Mouse (Mus musculus) layer of hippocampus, postnatal 25 days (tissue): ENCODE data around the gene Sesn2. TPM values are rescaled to one million over a fixed set of nuclear protein-coding genes. Genes with fewer than 3 reads are reported as not detected.

ENCODE experiments used
- DNase-seq, 2 experiments: peaks; one replicate each; pipeline ENCODE4 v3.0.0; 2022; ENCODE audit warnings: mixed read lengths in 2 of 2, low spot score in 1 of 2; ENCODE audit errors: extremely low spot score in 1 of 2
- total RNA-seq, 2 experiments: library from RNA; stranded (reverse); gene quantifications; 2 replicates each; pipeline ENCODE4 v1.2.3; 2021

Gene Sesn2
- total RNA-seq, 2 experiments from 2014 or later, result 13.2 to 13.3 TPM

DNA sequence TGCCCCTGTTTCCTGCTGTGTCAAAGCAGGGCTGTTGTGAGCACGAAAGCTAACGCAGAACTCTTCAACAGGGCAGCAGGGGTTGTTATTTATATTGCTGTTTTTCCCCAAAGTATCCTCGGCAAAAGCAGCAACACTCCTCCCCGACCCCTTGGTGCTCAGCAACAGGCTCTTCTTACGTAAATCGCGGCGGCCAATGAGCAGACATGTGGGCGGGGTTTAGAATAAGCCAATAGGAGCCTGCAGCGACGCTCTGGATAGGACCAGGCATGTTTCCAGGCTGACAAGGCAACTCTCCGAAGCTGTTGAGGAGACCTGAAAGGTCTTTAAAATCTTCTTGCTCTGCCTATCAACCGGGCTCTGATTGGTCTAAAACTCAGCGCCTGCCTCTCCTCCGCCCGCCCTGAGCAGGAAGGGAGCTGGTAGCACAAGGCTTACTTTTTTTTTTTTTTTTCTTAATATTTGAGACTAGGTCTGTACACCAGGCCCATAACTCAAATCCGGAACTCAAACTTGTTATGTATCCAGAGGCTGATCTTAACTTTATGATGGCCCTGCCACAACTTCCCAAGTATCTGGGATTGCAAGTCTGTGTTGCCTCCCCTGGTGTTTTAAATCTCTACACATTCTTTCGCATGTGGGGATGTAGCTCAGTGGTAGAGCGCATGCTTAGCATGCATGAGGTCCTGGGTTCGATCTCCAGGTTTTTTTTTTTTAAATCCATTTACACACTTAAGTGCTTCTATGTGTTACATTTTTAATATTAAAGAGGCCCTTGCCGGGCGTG lies 5.3 kb upstream of the Sesn2 start:
- DNase-seq, result peak; percentile 56 to 75

DNA sequence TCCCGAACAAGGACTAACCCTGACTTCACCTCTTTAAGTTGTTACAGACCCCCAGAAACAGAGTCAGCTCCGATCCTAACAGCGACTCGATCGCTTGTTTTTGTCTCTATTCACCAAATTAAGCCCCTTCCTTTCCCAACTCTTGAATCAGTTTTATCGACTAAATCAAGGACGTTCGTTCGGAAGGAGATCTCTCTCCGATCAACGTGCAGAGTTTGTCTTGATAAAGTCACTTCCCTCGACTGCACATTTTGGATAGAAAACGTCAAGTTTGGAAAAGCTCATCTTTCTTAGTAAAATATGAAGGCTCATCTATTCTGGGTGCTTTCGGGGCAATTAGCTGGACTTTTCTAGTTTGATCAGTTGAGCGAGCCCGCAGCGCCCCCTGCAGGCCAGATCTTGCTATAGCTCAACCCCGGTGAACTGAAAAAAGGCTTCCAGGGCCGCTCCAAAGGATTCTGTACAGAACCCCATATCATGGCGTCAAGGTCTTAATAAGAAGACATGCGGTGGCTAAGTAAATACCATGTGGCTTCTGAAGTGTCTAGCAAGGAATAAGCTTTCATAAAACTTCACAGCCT lies 4.3 kb upstream of the Sesn2 start:
- peak; percentile 75 to 94 for DNase-seq

DNA sequence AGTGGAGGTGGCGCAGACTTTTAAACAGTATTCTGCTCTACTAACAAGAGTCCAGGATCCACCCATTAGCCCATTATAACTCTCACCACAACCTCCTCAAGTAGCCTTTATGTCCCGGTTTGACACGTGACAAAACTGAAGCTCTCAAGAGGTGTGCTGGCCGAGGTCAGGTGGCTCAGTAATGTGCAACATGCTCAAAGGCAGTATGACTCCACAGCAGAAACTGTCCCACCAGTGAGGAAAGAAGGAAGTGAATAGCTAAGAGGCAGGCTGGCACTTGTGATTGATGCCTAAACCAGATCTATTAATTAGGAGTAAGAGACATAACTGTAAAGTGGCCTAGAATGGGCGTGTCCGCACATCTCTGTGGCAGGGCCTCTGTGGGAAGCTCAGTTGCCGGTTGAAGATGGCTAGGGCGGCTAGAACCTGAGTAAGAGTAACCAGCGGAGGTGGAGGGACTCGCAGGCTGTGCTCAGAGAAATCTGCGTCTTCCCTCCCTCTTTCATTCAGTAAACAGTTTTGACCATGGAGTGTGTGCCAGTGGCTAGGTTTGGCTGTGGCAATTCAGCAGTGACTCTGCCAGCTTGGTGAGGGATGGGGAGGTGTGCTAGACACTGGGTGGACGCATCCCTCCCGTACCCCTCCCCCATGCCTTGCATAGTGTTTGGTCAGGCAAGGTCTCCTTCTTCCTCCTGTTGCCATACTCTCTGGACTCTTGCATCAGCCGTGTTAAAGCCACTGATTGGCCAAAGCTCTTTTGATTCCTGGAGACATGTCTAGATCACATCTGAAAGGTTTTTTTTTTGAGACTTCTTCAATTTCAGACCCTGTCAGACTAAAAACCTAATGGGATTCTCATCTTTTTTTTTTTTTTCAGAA lies 3.3 kb upstream of the Sesn2 start:
- no peak for DNase-seq

DNA sequence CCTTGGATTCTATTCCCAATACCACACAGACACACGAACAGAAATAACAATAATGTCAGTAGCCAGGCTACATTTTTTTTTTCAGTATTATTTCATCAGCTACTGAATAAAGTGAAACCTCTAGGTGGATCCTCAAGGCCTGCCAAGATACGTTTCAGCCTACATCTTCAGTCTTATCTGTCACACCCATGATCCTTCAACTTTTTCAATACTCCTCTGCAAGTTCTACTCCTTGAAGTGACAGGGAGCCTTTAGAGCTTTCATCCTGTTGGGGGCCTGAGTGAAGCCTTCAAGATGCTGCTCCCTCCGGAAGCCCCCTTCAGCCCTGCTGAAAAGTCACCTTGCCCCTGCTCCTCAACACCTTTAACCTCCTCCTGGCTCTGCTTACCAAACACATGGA lies 1.8 kb upstream of the Sesn2 start:
- no peak for DNase-seq

DNA sequence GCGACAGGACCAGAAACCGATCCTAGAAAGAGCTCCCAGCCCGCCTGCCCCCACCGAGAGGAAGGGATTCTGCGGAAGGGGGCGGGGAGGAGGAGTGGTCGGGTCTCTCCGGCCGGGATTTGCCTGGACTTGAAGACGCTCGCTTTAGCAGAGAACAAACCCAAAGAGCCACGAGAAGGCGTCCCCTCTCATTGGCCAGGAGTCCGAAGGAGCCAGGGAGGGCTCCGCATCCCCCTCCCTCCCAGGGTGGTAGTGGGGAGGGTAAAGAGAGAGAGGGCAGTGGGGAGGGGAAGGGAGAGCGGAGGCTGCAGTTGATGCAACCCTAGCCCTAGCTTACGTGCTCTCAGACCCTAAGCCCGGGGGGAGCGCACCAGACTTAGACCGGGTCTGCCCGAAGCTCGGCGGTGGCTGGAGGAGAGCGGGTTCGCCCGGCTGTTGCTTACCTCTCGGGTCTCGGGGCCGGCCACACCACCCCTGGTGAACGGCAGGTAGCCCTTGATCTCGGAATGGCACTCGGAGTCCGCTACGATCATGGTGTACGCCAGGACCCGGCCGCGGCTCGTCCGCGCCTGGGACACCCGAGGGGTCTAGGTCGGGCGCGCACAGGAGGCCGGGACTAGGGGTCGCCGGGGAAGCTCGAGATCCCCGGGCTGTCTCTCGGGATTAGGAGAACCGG lies 542 bp downstream of the Sesn2 start:
- DNase-seq, result peak in 1 of 2 experiments; percentile 44

DNA sequence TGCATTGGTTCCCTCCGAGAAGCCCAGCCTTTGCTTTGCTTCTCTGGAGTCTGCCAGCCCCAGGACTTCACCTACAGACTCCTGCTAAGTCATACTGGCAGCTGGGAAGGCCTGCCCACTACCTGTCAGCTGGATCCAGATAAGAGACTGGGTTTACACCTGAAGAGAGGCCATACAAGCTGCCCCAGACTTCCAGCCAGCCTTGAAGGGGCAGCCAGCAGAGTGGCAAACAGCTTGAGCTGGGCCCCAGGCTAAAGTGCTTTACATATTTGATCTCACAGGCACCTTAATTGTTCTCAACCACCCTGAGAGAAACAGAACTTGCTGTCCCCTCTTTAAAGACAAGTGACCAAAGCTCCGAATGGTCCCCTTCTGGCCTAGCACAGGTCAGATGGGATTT lies 3.1 kb downstream of the Sesn2 start:
- DNase-seq, result no peak

DNA sequence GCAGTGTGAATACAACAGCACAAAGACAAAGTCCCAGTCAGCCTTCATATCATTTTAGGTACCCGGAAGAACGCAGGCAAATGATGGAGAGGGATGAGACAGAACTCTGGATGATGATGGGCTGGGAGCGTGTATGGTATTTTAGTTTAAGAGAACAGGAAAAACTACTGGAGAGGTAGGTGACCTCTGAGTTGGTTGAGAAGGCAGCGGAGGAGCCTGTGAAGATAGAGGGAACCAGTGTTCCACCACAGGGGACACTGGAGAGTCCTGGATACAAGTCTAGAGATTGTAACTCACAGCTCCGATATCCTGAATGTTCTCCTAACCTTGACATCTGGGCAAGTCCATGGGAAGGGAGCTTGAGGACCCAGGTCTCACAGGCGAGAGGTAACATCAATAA lies 4.1 kb downstream of the Sesn2 start:
- no peak for DNase-seq

DNA sequence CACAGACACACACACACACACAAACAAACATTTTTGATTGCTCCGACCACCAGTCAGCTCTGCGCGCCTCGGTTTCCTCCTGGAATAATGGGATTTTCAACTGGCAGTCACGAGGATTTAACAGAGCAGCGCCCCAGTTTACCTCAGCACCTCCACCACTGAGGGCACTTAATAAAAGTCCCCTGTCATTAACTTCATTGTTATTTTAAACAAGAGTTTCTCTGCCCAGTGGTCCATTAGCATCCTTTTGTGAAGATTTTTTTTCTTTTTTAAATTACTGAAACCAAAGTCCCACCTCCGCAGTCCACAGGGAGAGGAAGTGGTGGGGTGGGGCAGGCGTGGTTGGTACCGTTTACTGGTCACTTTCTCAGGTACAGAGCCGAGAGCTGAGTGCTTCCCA lies 4.5 kb downstream of the Sesn2 start:
- DNase-seq, result no peak

DNA sequence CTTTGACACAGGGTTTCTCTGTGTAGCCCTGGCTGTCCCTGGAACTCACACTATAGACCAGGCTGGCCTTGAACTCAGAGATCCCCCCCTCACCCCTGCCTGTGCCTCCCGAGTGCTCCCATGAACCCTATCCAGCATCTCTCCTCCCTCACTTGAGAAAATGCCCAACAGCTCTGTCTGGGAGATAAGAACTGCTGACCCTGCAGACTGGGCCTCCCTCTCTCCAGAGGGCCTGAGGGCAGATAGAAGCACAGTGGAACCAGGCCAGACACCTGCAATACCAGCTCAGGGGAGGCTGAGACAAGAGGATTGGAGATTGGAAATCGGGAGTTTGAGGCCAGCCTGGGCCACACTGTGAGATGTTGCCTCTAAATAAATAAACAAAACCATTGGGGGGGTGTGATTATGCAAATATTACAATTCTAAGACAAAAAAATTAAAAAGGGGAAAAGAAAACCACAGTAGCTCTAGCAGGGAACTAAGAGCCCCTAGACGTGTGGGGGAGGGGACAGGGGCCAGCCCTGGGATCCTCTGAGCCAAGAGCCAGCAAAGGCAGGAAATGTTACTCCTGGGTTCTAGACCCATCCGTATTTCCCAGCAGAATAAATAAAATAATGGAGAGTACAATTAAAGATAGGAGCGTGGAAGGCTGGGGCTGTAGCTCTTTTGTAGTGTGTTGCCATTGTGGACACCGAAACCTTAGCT lies 5.1 kb downstream of the Sesn2 start:
- no peak for DNase-seq

DNA sequence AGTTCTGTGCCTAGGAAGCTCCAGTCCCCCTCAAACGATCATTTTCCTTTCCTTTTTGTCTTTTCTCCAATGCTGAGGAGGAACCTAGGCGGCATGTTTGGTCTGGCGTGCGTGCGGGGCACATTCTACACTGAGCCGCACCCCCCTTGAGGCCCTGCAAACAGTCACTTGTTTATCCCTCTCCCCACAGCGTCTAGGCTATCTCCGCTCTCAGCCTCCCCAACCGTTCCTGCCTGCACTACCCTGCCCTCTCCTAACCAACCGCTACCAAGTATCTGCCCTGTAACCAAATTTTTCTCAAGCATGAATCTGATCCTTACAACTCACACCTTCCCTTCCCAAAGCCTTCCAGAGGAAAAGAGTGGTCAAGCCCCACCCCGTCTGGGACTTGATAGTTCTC lies 7.0 kb downstream of the Sesn2 start:
- DNase-seq, result no peak

DNA sequence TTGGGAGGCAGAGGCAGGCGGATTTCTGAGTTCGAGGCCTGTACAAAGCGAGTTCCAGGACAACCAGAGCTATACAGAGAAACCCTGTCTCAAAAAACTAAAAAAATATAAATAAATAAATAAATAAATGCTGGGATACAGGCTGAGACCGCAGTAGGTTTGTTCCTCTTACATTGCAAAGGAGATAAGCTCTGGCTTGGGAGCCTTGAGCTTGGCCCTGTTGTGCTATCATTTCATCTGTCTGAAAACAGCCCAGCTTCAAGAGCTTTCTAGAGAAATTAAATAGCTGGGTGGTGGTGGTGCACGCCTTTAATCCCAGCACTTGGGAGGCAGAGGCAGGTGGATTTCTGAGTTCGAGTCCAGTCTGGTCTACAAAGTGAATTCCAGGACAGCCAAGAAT lies 8.7 kb downstream of the Sesn2 start:
- no peak for DNase-seq

DNA sequence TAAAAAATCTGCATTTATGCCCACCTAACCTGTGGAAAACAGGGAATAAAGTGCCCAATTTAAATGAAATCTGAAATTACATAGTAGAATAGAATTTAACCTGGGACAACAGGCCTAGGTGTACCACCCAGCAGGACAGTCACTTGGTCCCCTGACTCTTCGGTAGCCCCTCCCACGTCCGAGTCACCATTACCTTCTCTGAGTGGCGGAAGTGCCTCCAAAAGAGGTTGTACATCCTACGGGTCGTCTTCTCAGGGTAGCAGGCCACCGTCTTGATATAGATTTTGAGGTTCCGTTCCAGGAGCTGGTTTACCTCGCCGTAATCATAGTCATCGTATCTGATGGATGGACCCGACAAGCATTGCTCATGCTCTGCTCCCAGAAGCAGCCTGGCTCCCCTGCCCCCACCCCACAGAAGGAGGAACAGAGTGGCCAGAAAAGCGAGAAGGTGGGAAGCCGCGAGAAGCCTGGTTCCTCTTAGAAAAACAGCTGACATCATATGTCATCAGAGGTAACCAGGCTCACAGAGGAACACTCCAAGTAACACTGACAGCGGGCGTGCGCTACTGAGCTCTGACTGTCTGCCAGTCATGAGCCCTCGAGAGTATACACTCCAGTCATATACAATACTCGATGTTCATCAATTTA lies 15.9 kb downstream of the Sesn2 start:
- no peak for DNase-seq

DNA sequence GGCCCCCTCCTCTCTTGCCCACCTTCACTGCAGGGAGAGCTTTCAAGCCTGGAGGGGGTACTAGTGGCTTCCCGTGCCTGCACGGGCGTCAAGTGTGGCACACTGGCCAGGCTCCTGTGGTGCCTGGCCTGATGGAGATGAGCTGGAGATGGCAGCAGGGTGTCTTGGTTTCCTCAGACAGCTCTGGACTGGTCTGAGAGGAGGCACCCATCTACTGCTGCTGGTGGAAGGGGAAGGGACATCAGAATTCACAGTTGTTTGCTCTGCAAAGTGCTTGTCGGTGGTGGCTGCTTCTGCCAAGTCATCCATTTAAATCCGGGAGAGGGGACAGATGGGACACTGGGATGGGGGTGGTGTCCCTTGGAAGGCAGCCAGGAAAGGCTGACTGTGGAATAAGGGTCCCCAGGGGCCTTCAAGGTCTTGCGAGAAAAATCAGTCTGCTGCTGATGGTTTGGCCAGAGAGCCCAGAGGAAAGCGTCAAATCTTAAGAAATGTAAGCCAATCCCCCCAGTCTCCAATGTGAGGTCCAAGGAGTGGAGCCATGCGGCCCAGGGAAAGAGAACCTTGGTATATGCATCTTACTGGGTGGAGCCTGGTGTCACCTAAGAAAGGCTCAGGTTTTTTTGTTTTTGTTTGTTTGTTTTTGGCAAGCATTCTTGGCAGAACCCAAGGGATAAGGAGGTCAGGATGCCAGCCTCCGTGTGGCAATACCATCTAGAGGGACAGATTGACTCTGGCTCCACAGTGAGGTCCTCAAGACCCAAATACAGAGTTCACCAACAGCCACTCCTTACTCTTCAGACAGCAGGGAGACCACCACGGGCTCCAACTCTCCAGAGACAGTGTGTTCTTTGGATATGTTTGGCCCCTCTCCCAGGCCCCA lies 17.9 kb downstream of the Sesn2 start:
- no peak for DNase-seq

DNA sequence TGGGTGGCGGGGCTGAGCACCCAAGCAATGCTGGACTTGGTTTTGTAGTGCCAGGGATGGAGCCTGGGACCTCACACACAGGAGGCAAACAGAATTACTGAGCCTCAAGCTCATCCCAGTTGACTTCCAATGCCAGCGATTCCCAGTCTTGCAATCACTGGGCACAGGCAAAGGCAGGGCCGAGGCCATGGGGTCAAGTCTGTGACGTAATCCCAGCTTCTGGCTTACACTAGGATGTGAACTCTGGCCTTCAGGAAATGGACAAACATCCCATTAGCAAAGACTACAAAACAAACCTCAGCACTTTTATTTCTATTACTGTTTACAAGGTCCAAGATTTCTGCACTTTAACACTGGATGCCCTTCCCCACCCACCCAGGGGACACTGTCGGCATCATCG lies 18.6 kb downstream of the Sesn2 start:
- no peak for DNase-seq

DNA sequence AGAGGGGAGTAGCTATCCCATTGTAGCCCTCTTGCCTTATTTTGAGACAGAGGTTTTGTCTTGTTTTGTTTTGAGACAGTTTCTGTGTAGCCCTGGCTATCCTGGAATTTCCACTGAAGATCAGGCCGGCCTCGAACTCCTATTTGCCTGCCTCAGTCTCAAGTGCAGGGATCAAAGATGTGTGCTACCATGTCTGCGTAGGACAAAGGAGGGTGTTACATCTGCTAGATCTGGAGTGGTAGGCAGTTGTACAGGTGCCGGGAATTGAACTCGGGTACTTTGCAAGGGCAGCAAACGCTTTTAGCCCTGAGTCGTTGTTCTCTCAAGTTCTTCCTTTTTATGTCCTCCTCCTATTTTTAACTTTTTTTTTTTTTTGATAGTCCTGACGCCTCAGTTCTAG lies 19.2 kb downstream of the Sesn2 start:
- DNase-seq, result no peak

DNA sequence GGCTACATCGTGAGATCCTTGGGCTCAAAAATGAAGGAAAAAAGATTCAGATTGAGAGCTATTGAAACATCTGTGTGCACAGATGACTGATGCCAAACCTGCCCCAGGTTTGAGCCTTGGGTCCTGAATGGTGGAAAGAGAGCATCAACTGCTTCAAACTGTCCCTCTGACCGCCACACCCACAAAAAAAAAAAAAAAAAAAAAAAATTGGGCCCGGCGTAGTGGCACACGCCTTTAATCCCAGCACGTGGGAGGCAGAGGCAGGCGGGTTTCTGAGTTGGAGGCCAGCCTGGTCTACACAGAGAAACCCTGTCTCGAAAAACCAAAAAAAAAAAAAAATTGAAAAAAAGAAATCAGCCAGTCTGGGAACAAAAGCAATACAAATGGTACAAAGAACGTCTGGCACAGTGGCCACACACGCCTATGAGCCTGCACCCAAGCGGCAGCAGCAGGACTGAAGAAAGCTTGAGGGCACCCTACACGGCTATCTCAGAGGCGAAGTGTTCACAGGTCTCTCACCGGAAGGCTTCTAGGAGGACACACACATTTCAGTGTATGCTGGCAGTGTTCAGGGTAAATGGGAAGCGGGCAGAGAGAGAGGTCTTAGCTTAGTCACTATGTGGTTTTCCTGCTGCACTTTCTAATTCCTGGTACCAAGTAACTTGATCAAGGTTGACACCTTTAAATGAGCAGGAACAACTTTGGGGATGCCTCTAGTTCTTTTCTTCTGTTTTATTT lies 19.9 kb downstream of the Sesn2 start:
- no peak for DNase-seq

DNA sequence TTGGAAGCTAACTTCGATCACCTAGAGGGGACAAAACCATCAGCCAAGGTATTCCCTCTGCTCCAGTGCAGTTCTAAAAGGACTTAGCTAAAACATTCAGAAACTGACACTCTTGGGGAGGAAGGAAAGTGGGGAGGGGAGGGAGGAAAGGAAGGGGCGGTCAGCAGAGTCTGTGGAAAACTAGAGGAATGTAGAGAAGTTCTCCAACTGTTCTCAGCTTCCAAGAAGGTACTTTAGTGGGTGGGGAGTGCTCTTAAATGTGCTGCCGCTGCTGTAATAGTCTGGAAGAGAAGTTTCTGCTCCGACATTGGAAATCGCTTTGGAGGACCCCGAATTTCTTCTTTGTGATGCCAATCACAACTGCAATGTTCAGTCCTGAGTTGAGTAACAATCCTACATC lies 21.3 kb downstream of the Sesn2 start:
- DNase-seq, result no peak

DNA sequence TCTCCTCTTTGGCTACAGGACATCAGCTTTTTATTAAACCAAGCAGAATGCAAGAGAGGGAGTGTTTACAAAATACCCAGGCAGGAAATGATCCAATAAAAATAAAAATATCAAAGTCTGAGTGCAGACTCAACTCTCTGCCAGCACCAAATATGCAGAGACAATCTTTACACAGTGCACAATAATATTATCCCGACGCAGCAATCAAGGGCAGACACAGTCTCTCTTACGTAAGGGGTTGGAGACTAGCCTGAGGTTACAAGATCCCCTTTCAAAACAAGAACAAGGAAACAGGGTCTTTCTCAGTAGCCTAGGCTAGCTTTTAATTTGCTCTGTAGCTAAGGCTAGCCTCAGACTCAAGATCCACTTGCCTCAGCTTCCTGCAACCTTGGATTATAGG lies 21.8 kb downstream of the Sesn2 start:
- no peak for DNase-seq
